Mouse (Mus musculus) small intestine, adult 2 months (tissue): ENCODE data around the gene Med24. TPM values are rescaled to one million over a fixed set of nuclear protein-coding genes. Genes with fewer than 3 reads are reported as not detected.

Source experiments
- H3K27ac ChIP-seq: fragments of 200-500 bp; 2 replicates; pipeline ENCODE4 v1.5.1; 2012; ENCODE audit warnings: low read depth, low read length, control low read depth, inconsistent platforms; ENCODE audit not compliant: insufficient read depth
- H3K27me3 ChIP-seq: fragments of 200-500 bp; 2 replicates; pipeline ENCODE4 v1.6.1; 2012; ENCODE audit warnings: mild to moderate bottlenecking, moderate library complexity, low read length, inconsistent platforms; ENCODE audit not compliant: control insufficient read depth, insufficient read depth
- H3K36me3 ChIP-seq: fragments of 200-500 bp; 2 replicates; pipeline ENCODE4 v1.6.1; 2012; ENCODE audit warnings: mild to moderate bottlenecking, low read length, control low read depth, inconsistent platforms; ENCODE audit not compliant: control insufficient read depth, insufficient read depth
- H3K4me1 ChIP-seq: fragments of 200-500 bp; 2 replicates; pipeline ENCODE4 v1.6.1; 2012; ENCODE audit warnings: low read length, inconsistent platforms, mixed read lengths; ENCODE audit not compliant: control insufficient read depth, insufficient read depth, insufficient read length
- H3K4me3 ChIP-seq: fragments of 200-500 bp; 2 replicates; pipeline ENCODE4 v1.5.1; 2012; ENCODE audit warnings: low read depth, mild to moderate bottlenecking, control low read depth, inconsistent platforms, low read length, moderate library complexity
- CTCF ChIP-seq: fragments of 200-500 bp; IDR thresholded peaks from 2 replicates; pipeline ENCODE4 v1.5.1; 2012; ENCODE audit warnings: low read depth, mild to moderate bottlenecking, control low read depth, inconsistent platforms, low read length, moderate library complexity, mixed read lengths; ENCODE audit not compliant: insufficient replicate concordance, insufficient read length; ENCODE audit errors: extremely low read depth
- POLR2A ChIP-seq: fragments of 200-500 bp; IDR thresholded peaks from 2 replicates; pipeline ENCODE4 v1.6.1; 2012; ENCODE audit warnings: low read depth, mild to moderate bottlenecking, control low read depth, inconsistent platforms, low read length, moderate library complexity
- WGBS: fragments of 180-500 bp; shearing (Covaris S2); methylation state at CpG from one replicate; pipeline ENCODE4 v1.1.7; 2018; 5-methylcytosine and 5-hydroxymethylcytosine counted together
- polyA plus RNA-seq: library from polyadenylated mRNA; depleted of rRNA; stranded (reverse); fragments of >200 nt; gene quantifications from 2 replicates; pipeline ENCODE4 v1.2.3, GENCODE M21; 2012

Gene Med24
- polyA plus RNA-seq, 1 experiment, result 49.5 TPM

GRCm38 (mm10) chr11:98743655-98744345 is 14.6 kb upstream of the Med24 start:
- H3K4me3 ChIP-seq, result peak overlapping the region; percentile 46
- H3K36me3 ChIP-seq, result no peaks in the 10 kb centered on the region
- H3K27ac ChIP-seq, result peak overlapping the region; percentile 62
- WGBS, result 11% methylated on average over 9 of the region's 9 CpGs
- TF ChIP-seq CTCF (no peak), POLR2A (no peak)
- peaks cover 43% of the 10 kb centered on the region; the same call in 1 of the 2 replicates for H3K4me1 ChIP-seq
- H3K27me3 ChIP-seq, result no peaks in the 10 kb centered on the region

- 3% methylated on average over 21 of the region's 21 CpGs for WGBS
- Histone ChIP-seq H3K27me3 (no peaks in the 10 kb centered on the region), H3K4me3 (peak overlapping the region; percentile 77), H3K4me1 (peaks cover 38% of the 10 kb centered on the region; the same call in 1 of the 2 replicates), H3K27ac (peak overlapping the region; percentile 92), H3K36me3 (no peaks in the 10 kb centered on the region)
- TF ChIP-seq CTCF (no peak), POLR2A (peak; percentile 38; the same call in 1 of the 2 replicates)
Measured at GRCm38 (mm10) chr11:98742397-98743291, 13.4 kb upstream of the Med24 start.

GRCm38 (mm10) chr11:98741622-98742396 is 12.6 kb upstream of the Med24 start:
- Histone ChIP-seq H3K4me3 (peak overlapping the region; percentile 77), H3K27ac (peak overlapping the region; percentile 92), H3K36me3 (no peaks in the 10 kb centered on the region), H3K27me3 (no peaks in the 10 kb centered on the region), H3K4me1 (peaks cover 32% of the 10 kb centered on the region; the same call in 1 of the 2 replicates)
- WGBS, result 1% methylated on average over 86 of the region's 86 CpGs
- no peak for TF ChIP-seq POLR2A
- peak; percentile 41; the same call in 1 of the 2 replicates for TF ChIP-seq CTCF

GRCm38 (mm10) chr11:98741051-98741620 is 11.9 kb upstream of the Med24 start:
- TF ChIP-seq POLR2A (no peak), CTCF (no peak)
- peak overlapping the region; percentile 64 for H3K27ac ChIP-seq
- no peaks in the 10 kb centered on the region for H3K36me3 ChIP-seq
- WGBS, result under 1% methylated on average over 17 of the region's 17 CpGs
- H3K4me3 ChIP-seq, result peak overlapping the region; percentile 64
- no peaks in the 10 kb centered on the region for H3K27me3 ChIP-seq
- peaks cover 27% of the 10 kb centered on the region; the same call in 1 of the 2 replicates for H3K4me1 ChIP-seq

GRCm38 (mm10) chr11:98740393-98741050 is 11.3 kb upstream of the Med24 start, which contains the start of gene Thra:
Thra (plus strand) TSS chr11:98740638.
- peak within 1 kb of the TSS; percentile 64 for H3K27ac ChIP-seq
- TF ChIP-seq CTCF, result no peak
- no peak for TF ChIP-seq POLR2A
- peaks cover 21% of the 10 kb centered on the region; the same call in 1 of the 2 replicates for H3K4me1 ChIP-seq
- H3K36me3 ChIP-seq, result no peaks in the 10 kb centered on the region
- no peaks in the 10 kb centered on the region for H3K27me3 ChIP-seq
- under 1% methylated on average over 22 of the region's 22 CpGs for WGBS
- peak within 1 kb of the TSS; percentile 64 for H3K4me3 ChIP-seq

- WGBS, result 9% methylated on average over 8 of the region's 8 CpGs
- Histone ChIP-seq H3K4me1 (peaks cover 20% of the 10 kb centered on the region; the same call in 1 of the 2 replicates), H3K4me3 (peak overlapping the region; percentile 59; the same call in 1 of the 2 replicates), H3K36me3 (no peaks in the 10 kb centered on the region), H3K27me3 (no peaks in the 10 kb centered on the region), H3K27ac (peak overlapping the region; percentile 64; the same call in 1 of the 2 replicates)
- no peak for TF ChIP-seq CTCF
- no peak for TF ChIP-seq POLR2A
Measured at GRCm38 (mm10) chr11:98740026-98740392, 10.8 kb upstream of the Med24 start.
